Mouse (Mus musculus): ENCODE measurements at regions not wholly inside any gene's neighbourhood (a gene's known extent, or its start where the extent isn't known, plus 50 kb on each side); places are given as distances from the start of the nearest gene placed in this dataset.

- no peak for DNase-seq (ENCODE audit: low spot score)
Observed at GRCm38 (mm10) chr1:35783427-35783826, 284.8 kb upstream of the Hs6st1 start.

GRCm38 (mm10) chr1:35786241-35786640 lies 282.0 kb upstream of the Hs6st1 start:
- no peak for DNase-seq (ENCODE audit: low spot score)

- no peak for DNase-seq (ENCODE audit: low spot score)
Observed at GRCm38 (mm10) chr1:35786668-35787213, 281.5 kb upstream of the Hs6st1 start.

- DNase-seq (ENCODE audit: low spot score): no peak
Observed at GRCm38 (mm10) chr1:35797064-35797463, 271.1 kb upstream of the Hs6st1 start.

GRCm38 (mm10) chr1:35797526-35797925 lies 270.7 kb upstream of the Hs6st1 start:
- DNase-seq (ENCODE audit: low spot score): no peak

- no peak for DNase-seq (ENCODE audit: low spot score)
Observed at GRCm38 (mm10) chr1:35805546-35805945, 262.7 kb upstream of the Hs6st1 start.

GRCm38 (mm10) chr1:35806329-35806728 lies 261.9 kb upstream of the Hs6st1 start:
- DNase-seq (ENCODE audit: low spot score): no peak

GRCm38 (mm10) chr1:35806731-35807130 lies 261.5 kb upstream of the Hs6st1 start:
- peak; percentile 55 for DNase-seq (ENCODE audit: low spot score)

- DNase-seq (ENCODE audit: low spot score): no peak
Observed at GRCm38 (mm10) chr1:35808894-35809293, 259.3 kb upstream of the Hs6st1 start.

GRCm38 (mm10) chr1:35809341-35809740 lies 258.9 kb upstream of the Hs6st1 start:
- DNase-seq (ENCODE audit: low spot score): no peak

- DNase-seq (ENCODE audit: low spot score): no peak
Observed at GRCm38 (mm10) chr1:35810571-35811342, 257.4 kb upstream of the Hs6st1 start.

GRCm38 (mm10) chr1:35811380-35811779 lies 256.8 kb upstream of the Hs6st1 start:
- DNase-seq (ENCODE audit: low spot score): no peak

- DNase-seq (ENCODE audit: low spot score): no peak
Observed at GRCm38 (mm10) chr1:35811795-35812194, 256.4 kb upstream of the Hs6st1 start.

- no peak for DNase-seq (ENCODE audit: low spot score)
Observed at GRCm38 (mm10) chr1:35813625-35814024, 254.6 kb upstream of the Hs6st1 start.

GRCm38 (mm10) chr1:35814207-35814606 lies 254.0 kb upstream of the Hs6st1 start:
- DNase-seq (ENCODE audit: low spot score): no peak

- no peak for DNase-seq (ENCODE audit: low spot score)
Observed at GRCm38 (mm10) chr1:35814751-35815150, 253.4 kb upstream of the Hs6st1 start.

GRCm38 (mm10) chr1:35821791-35822190 lies 246.4 kb upstream of the Hs6st1 start:
- DNase-seq (ENCODE audit: low spot score): no peak

GRCm38 (mm10) chr1:35822376-35823202 lies 245.6 kb upstream of the Hs6st1 start:
- no peak for DNase-seq (ENCODE audit: low spot score)

GRCm38 (mm10) chr1:35823496-35823895 lies 244.7 kb upstream of the Hs6st1 start:
- DNase-seq (ENCODE audit: low spot score): no peak

GRCm38 (mm10) chr1:35823981-35824880 lies 244.0 kb upstream of the Hs6st1 start:
- no peak for DNase-seq (ENCODE audit: low spot score)

- DNase-seq (ENCODE audit: low spot score): no peak
Observed at GRCm38 (mm10) chr1:35825531-35825966, 242.7 kb upstream of the Hs6st1 start.

Data from gastrocnemius, adult 18-20 months (tissue).